Mouse (Mus musculus) myocyte (in vitro differentiated cells): ENCODE measurements around the gene Fam81a. TPM values are rescaled to one million over a fixed set of nuclear protein-coding genes. Genes with fewer than 3 reads are reported as not detected.

Experiments
- H3K27me3 ChIP-seq: one replicate; pipeline ENCODE4 v1.6.1; 2011; ENCODE audit not compliant: control insufficient read depth, insufficient read depth, insufficient read length
- H3K36me3 ChIP-seq: one replicate; pipeline ENCODE4 v1.6.1; 2011; ENCODE audit not compliant: control insufficient read depth, insufficient read depth
- H3K4me2 ChIP-seq: one replicate; pipeline ENCODE4 v1.6.1; 2011; ENCODE audit warnings: low read depth, control low read depth
- H3K4me3 ChIP-seq: one replicate; pipeline ENCODE4 v1.5.1; 2011; ENCODE audit warnings: mild to moderate bottlenecking, control low read depth, moderate library complexity
- H3K79me2 ChIP-seq: one replicate; pipeline ENCODE4 v1.6.1; 2011; ENCODE audit not compliant: control insufficient read depth, insufficient read depth
- H3ac ChIP-seq: one replicate; pipeline ENCODE4 v1.6.1; 2011; ENCODE audit not compliant: control insufficient read depth, insufficient read length
- CEBPB ChIP-seq: IDR thresholded peaks from 2 replicates; pipeline ENCODE4 v1.6.1; 2011; ENCODE audit warnings: mild to moderate bottlenecking, moderate library complexity; ENCODE audit not compliant: poor library complexity, insufficient read depth, severe bottlenecking
- E2F4 ChIP-seq: IDR thresholded peaks from one replicate; pipeline ENCODE4 v1.6.1; 2011; ENCODE audit warnings: mild to moderate bottlenecking, control low read depth, moderate library complexity; ENCODE audit not compliant: insufficient read depth
- MAX ChIP-seq: IDR thresholded peaks from one replicate; pipeline ENCODE4 v1.6.1; 2011; ENCODE audit warnings: low read depth, mild to moderate bottlenecking, control low read depth
- MYOD1 ChIP-seq, 3 experiments: IDR thresholded peaks; one replicate each; pipeline ENCODE4 v1.6.1; 2011; ENCODE audit warnings: control low read depth in 2 of 3, low read depth in 2 of 3, mild to moderate bottlenecking in 2 of 3, moderate library complexity in 1 of 3; ENCODE audit not compliant: insufficient read length in 2 of 3, control insufficient read depth in 1 of 3
- MYOG ChIP-seq, 3 experiments: IDR thresholded peaks; one replicate each; pipeline ENCODE4 v1.6.1; 2011; ENCODE audit warnings: control low read depth in 2 of 3, low read depth in 2 of 3, mild to moderate bottlenecking in 2 of 3; ENCODE audit not compliant: insufficient read length in 2 of 3, control insufficient read depth in 1 of 3, insufficient read depth in 1 of 3
- POLR2A ChIP-seq: IDR thresholded peaks from one replicate; pipeline ENCODE4 v1.6.1; 2011; ENCODE audit warnings: low read depth, mild to moderate bottlenecking, control low read depth, moderate library complexity; ENCODE audit not compliant: insufficient read length
- POLR2AphosphoS2 ChIP-seq: IDR thresholded peaks from one replicate; pipeline ENCODE4 v1.6.1; 2011; ENCODE audit warnings: low read depth, control low read depth; ENCODE audit not compliant: insufficient read length
- REST ChIP-seq: IDR thresholded peaks from one replicate; pipeline ENCODE4 v1.6.1; 2011; ENCODE audit warnings: mild to moderate bottlenecking, control low read depth, moderate library complexity; ENCODE audit not compliant: insufficient read depth, insufficient read length
- SRF ChIP-seq: IDR thresholded peaks from one replicate; pipeline ENCODE4 v1.6.1; 2011; ENCODE audit warnings: low read depth; ENCODE audit not compliant: control insufficient read depth, insufficient read length
- TCF12 ChIP-seq: IDR thresholded peaks from one replicate; pipeline ENCODE4 v1.6.1; 2011; ENCODE audit warnings: mild to moderate bottlenecking, control low read depth; ENCODE audit not compliant: poor library complexity, insufficient read depth, severe bottlenecking
- TCF3 ChIP-seq: IDR thresholded peaks from one replicate; pipeline ENCODE4 v1.6.1; 2011; ENCODE audit warnings: low read depth, control low read depth; ENCODE audit not compliant: insufficient read length
- USF1 ChIP-seq: IDR thresholded peaks from one replicate; pipeline ENCODE4 v1.6.1; 2011; ENCODE audit warnings: low read depth, mild to moderate bottlenecking, control low read depth, moderate library complexity
- polyA plus RNA-seq: library from polyadenylated mRNA; unstranded; fragments of >200 nt; fragmentation: generic; extraction: Trizol; gene quantifications from one replicate; pipeline ENCODE4 v1.2.1, GENCODE M21; 2012; ENCODE audit warnings: missing spikeins

The Fam81a gene
- polyA plus RNA-seq, 1 experiment, result 0.20 TPM

GRCm38 (mm10) chr9:70077170-70077569 is 65.2 kb downstream of the Fam81a start:
- H3K79me2 ChIP-seq, result no peaks in the 10 kb centered on the region
- no peak overlapping the region for H3ac ChIP-seq
- no peak overlapping the region for H3K4me2 ChIP-seq
- no peaks in the 10 kb centered on the region for H3K36me3 ChIP-seq
- H3K27me3 ChIP-seq, result no peaks in the 10 kb centered on the region
- no peak overlapping the region for H3K4me3 ChIP-seq
- TF ChIP-seq MYOG (IDR thresholded peaks at IDR 0.05; ENCODE audit: control insufficient read depth in 1 of 3, insufficient read depth in 1 of 3, insufficient read length in 2 of 3, low read depth in 2 of 3) (no peak), E2F4 (no peak), POLR2A (no peak), USF1 (no peak), MAX (no peak), MYOD1 (IDR thresholded peaks at IDR 0.05; ENCODE audit: control insufficient read depth in 1 of 3, insufficient read length in 2 of 3, low read depth in 2 of 3) (no peak), CEBPB (no peak), TCF3 (no peak), REST (no peak), POLR2AphosphoS2 (no peak), SRF (no peak), TCF12 (no peak)

GRCm38 (mm10) chr9:70072387-70072786 is 70.0 kb downstream of the Fam81a start:
- Histone ChIP-seq H3K4me2 (no peak overlapping the region), H3K27me3 (no peaks in the 10 kb centered on the region), H3K79me2 (no peaks in the 10 kb centered on the region), H3K36me3 (no peaks in the 10 kb centered on the region), H3ac (no peak overlapping the region), H3K4me3 (no peak overlapping the region)
- TF ChIP-seq MYOG (IDR thresholded peaks at IDR 0.05; ENCODE audit: control insufficient read depth in 1 of 3, insufficient read depth in 1 of 3, insufficient read length in 2 of 3, low read depth in 2 of 3) (peak in 1 of 3 experiments; percentile 44), REST (no peak), MYOD1 (IDR thresholded peaks at IDR 0.05; ENCODE audit: control insufficient read depth in 1 of 3, insufficient read length in 2 of 3, low read depth in 2 of 3) (peak in 2 of 3 experiments; percentile 24 to 49), TCF12 (no peak)

GRCm38 (mm10) chr9:70069961-70070435 is 72.4 kb downstream of the Fam81a start:
- no peaks in the 10 kb centered on the region for H3K79me2 ChIP-seq
- no peak overlapping the region for H3K4me2 ChIP-seq
- no peaks in the 10 kb centered on the region for H3K27me3 ChIP-seq
- H3K4me3 ChIP-seq, result no peak overlapping the region
- H3ac ChIP-seq, result no peak overlapping the region
- no peaks in the 10 kb centered on the region for H3K36me3 ChIP-seq
- TF ChIP-seq TCF3 (no peak), MYOG (IDR thresholded peaks at IDR 0.05; ENCODE audit: control insufficient read depth in 1 of 3, insufficient read depth in 1 of 3, insufficient read length in 2 of 3, low read depth in 2 of 3) (peak in 1 of 3 experiments; percentile 43), MYOD1 (IDR thresholded peaks at IDR 0.05; ENCODE audit: control insufficient read depth in 1 of 3, insufficient read length in 2 of 3, low read depth in 2 of 3) (peak in 2 of 3 experiments; percentile 17 to 27)

- Histone ChIP-seq H3K79me2 (no peaks in the 10 kb centered on the region), H3K36me3 (no peaks in the 10 kb centered on the region), H3K4me3 (no peak overlapping the region), H3K27me3 (no peaks in the 10 kb centered on the region), H3K4me2 (no peak overlapping the region), H3ac (no peak overlapping the region)
- TF ChIP-seq E2F4, result no peak
- no peak for TF ChIP-seq TCF3
- TF ChIP-seq MAX, result no peak
These were observed 74.9 kb downstream of the Fam81a start for GRCm38 (mm10) chr9:70067497-70067896.

- TF ChIP-seq MYOG (IDR thresholded peaks at IDR 0.05; ENCODE audit: control insufficient read depth in 1 of 3, insufficient read depth in 1 of 3, insufficient read length in 2 of 3, low read depth in 2 of 3) (no peak), USF1 (no peak), POLR2AphosphoS2 (no peak), E2F4 (no peak)
- Histone ChIP-seq H3K4me2 (no peak overlapping the region), H3K27me3 (no peaks in the 10 kb centered on the region), H3K4me3 (no peak overlapping the region), H3ac (no peak overlapping the region), H3K36me3 (no peaks in the 10 kb centered on the region), H3K79me2 (no peaks in the 10 kb centered on the region)
These were observed 80.3 kb downstream of the Fam81a start for GRCm38 (mm10) chr9:70062012-70062411.

GRCm38 (mm10) chr9:70053411-70053810 is 88.9 kb downstream of the Fam81a start:
- no peaks in the 10 kb centered on the region for H3K79me2 ChIP-seq

More at GRCm38 (mm10) chr9:70053411-70053810, 88.9 kb downstream of the Fam81a start:
- Histone ChIP-seq H3K36me3 (no peaks in the 10 kb centered on the region), H3ac (no peak overlapping the region), H3K4me2 (peak overlapping the region; percentile 72), H3K27me3 (no peaks in the 10 kb centered on the region), H3K4me3 (peak overlapping the region; percentile 10)
- TF ChIP-seq E2F4 (no peak), CEBPB (no peak), MAX (no peak), MYOD1 (IDR thresholded peaks at IDR 0.05; ENCODE audit: control insufficient read depth in 1 of 3, insufficient read length in 2 of 3, low read depth in 2 of 3) (no peak), USF1 (no peak), MYOG (IDR thresholded peaks at IDR 0.05; ENCODE audit: control insufficient read depth in 1 of 3, insufficient read depth in 1 of 3, insufficient read length in 2 of 3, low read depth in 2 of 3) (no peak), REST (no peak), TCF3 (no peak), SRF (no peak), POLR2A (no peak), POLR2AphosphoS2 (no peak), TCF12 (no peak)
